Mouse (Mus musculus) urinary bladder, postnatal 10 days (tissue): ENCODE data around the gene Rps6.
"Not testable (repeated sequence)": the region's sequence is repeated elsewhere in the genome, so short reads cannot be mapped to it uniquely, and the experiment has no call there.

Experiments used
- DNase-seq: peaks from one replicate; pipeline ENCODE4 v3.0.0; 2022; ENCODE audit warnings: low spot score

The Rps6 gene

DNA sequence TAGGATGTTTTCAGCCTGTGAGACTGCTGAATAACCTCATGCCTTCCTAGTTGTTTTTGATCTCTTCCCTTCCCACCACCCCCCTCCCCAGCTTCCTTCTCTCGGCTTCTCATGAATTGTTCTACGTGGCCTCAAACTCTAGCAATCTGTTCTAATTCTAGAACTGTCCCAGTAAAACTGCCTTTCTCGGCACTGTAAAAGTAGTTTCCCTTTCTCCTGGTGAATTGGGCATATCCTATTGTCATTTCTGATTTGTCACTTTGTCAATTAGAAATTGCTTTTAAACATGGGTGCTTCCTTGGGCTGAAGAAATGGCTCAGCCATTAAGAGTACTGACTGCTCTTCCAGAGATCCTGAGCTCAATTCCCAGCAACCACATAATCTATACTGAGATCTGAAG lies 5.2 kb downstream of the Rps6 start:
- DNase-seq: no peak

GRCm38 (mm10) chr4:86851331-86851730 lies 5.9 kb downstream of the Rps6 start:
- DNase-seq: no peak

GRCm38 (mm10) chr4:86847246-86847645 lies 10.0 kb downstream of the Rps6 start:
- DNase-seq: no peak

GRCm38 (mm10) chr4:86845384-86845783 lies 11.8 kb downstream of the Rps6 start:
- no peak for DNase-seq

- DNase-seq: not testable (repeated sequence)
These were observed 16.1 kb downstream of the Rps6 start for GRCm38 (mm10) chr4:86841141-86841540.

DNA sequence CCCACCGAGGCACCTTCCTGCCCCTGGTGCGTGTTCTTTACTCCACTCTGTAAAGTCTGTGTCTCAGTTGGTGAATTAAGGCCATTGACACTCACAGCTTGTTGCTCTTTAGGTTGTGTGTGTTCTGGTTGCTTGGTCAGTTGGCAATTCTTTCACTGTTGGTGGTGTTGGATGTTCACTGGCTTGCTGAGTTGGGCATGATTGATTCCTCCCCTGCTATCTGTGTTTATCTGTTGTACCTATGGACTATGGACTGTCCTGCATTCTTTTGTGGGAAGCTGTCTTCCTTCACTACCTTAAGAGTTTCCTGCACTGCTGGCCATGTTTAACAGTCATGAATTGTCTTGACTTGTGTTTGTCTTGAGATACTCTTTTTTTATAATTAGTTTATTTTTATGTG lies 25.3 kb downstream of the Rps6 start:
- no peak for DNase-seq

- no peak for DNase-seq
These were observed 32.1 kb downstream of the Rps6 start for GRCm38 (mm10) chr4:86825143-86825542.

GRCm38 (mm10) chr4:86823169-86823568 lies 34.0 kb downstream of the Rps6 start:
- DNase-seq: no peak

- no peak for DNase-seq
These were observed 42.4 kb downstream of the Rps6 start for GRCm38 (mm10) chr4:86814850-86815249.

GRCm38 (mm10) chr4:86810604-86811003 lies 46.6 kb downstream of the Rps6 start:
- DNase-seq: no peak
